Mouse (Mus musculus): ENCODE measurements around the gene Camk2g.

DNA sequence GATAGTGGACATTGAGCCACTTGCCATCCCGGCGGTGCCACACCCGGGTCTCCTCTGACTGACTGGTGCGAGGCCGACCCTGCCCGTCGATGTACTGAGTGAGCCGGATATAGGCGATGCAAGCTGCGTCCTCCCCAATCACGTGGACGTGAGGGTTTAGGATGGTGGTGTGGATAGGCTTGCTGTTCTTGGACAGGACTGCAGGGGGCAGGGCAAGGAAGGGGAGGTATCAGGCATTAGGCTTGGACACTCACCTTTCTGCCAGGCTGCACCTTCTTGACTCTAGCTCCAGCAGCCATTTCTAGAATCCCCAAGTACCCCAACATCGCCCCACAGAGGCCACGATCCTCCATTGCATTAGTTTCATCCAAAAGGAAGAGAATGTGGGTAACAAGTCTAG is 56.6 kb downstream of the Camk2g start:
- 0 out of 2 replicates have a peak, but pooled peaks have one; percentile 9 for TF ChIP-seq MAFK (IDR thresholded peaks at IDR 0.05; ENCODE audit: insufficient read depth, low read depth, low read length)
- TF ChIP-seq ZC3H11A (IDR thresholded peaks at IDR 0.05; ENCODE audit: borderline replicate concordance, low read depth, low read length): no peak
- no peak for TF ChIP-seq HCFC1 (IDR thresholded peaks at IDR 0.05; ENCODE audit: borderline replicate concordance, insufficient read depth, low read length)
- TF ChIP-seq ZNF384 (IDR thresholded peaks at IDR 0.05; ENCODE audit: low read depth, low read length): no peak
- no peak for TF ChIP-seq CHD2 (IDR thresholded peaks at IDR 0.05; ENCODE audit: low read depth, low read length)
